Mouse (Mus musculus) retina, embryonic 14.5 days (tissue): ENCODE results near the gene Tfap2e.

Source experiments
- DNase-seq: peaks from one replicate; pipeline ENCODE4 v3.0.0-alpha.2; 2015; ENCODE audit warnings: low spot score

Tfap2e gene

DNA sequence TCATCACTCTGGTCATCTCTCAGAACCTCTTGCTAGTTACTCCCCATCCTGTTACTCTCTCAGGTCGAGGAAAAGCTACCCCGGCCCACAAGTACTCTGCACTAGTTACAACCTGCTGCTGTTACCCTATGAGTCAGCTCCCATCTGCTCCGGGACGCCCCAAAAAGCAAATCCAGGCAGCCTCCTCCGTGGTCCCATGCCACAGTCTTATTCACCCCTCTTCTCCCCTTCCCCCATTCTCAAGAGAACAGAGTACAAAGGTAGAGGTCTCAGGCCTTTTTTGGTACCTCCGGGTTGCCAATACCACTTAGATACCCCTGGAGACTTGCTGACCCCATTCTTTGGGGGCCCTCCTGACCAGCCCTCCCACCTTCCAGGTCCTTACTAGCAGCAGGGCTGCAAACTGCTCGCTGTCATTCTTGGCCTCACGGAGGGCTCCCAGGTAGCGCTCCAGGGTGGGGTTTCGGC lies 15.6 kb upstream of the Tfap2e start:
- DNase-seq, result no peak

GRCm38 (mm10) chr4:126750863-126751555 lies 15.0 kb upstream of the Tfap2e start:
- no peak for DNase-seq

DNA sequence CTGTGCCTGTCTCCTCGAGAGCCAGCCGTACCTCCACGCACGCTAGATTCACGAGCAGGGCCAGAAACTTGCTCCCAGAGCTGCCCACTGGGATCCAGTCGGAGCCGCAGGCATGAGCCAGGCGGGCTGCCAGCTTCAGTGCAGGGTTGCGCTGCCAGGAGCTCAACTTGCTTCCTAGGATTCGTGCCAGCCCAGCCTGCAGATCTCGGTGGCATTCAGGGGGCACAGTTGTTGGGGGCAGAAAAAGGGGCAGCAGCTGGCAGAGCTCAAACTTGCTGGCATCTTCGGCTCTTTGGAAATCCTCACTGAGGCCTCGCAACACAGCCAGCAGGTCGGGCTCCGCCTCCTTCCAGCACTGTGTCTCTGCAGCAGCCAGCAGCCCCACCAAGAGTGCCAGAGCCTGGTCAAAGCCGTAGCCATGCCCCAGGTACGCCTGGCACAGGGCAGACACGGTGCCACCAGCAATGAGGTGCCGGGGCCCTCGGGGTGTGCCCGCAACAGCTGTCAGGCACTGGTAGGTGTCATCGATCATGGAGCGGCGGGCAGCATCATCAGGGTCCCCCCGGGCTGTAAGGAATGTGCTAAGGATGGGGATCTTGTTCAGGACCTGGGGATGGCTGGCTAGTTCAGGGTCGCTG lies 14.1 kb upstream of the Tfap2e start:
- DNase-seq, result no peak

- no peak for DNase-seq
Observed at GRCm38 (mm10) chr4:126749553-126749952, 13.5 kb upstream of the Tfap2e start.

DNA sequence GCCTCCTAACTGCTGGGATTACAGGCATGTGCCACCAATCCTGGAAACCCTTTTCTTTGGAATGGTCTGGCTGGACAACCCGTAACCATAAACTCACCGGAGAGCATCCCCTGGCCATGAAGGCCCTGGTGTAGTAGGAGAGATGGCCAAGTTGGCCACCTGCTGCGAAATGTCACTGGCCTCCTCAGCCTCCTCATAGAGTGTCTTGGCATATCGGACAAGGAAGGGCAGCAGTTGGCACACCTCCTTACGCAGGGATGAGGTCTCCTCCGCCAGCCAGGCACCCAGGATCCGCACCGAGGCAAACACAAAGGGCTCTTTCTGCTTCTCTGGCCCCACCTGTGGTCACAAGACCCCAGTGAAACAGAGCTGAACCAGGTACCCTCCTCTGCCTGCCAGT lies 12.3 kb upstream of the Tfap2e start:
- DNase-seq, result no peak

DNA sequence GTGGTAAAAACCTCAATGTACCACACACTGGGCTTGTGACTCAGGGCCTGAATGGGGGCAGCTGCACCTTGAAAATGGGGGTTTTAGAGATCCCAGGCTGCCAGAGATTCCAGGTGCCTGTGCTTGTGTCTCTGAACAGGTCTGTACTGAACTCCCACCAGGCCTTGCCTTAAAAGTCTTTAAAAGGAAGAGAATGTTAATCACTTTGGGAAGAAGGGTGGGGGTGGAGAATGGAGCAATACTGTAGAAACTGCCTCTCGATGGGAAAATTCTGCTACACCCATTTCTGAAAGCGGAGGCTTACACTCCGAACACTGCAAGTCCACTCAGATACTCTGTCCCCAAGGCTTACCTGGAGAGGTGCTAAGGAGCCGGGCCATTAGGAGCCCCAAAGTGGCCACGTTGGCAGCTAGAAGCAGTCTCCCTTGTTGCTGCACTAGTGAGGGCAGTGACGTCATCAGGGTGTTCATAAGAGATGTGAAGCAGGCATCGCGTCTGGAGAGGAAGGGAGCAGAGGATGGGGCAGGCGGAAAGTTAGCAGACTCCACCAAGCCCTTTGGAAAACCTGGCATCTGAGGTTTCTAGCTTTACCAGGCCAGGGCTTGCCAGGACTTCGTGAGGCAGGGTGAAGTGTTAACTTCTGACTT lies 10.3 kb upstream of the Tfap2e start:
- no peak for DNase-seq

DNA sequence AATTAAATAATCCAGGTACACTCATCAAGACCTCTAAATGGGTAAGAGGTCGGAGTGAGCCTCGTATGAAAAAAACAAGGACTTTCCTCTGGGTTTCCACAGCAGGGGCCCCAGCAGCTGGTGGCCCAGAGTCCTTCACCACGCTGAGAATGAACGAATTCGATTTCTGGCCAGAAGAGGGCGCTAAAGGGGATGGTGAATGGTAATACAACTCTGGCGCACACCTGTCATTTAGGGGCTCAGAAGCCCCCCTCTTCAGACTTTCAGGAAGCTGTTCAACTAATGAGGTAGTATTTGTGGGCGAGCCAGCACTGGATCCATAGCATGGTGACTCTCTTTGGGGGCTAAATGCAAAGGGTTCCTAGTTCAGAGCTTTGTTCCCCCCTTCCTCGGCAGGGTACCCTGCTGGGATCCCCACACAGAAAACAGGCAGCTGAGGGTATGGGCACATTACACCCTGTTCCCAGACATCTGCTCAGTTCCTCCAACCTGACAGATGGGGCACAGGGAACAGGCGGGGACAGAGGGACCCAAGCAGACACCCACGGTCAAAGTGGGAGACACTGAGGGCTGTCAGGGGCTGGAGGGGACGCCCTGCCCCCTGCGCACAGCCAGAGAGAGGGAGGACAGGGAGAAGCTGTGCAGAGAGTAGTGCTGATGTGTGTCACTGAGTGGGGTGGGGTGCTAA lies 9.6 kb upstream of the Tfap2e start:
- DNase-seq, result peak; percentile 80

GRCm38 (mm10) chr4:126744831-126745230 lies 8.8 kb upstream of the Tfap2e start:
- no peak for DNase-seq

- DNase-seq, result no peak
Observed at GRCm38 (mm10) chr4:126743713-126744112, 7.7 kb upstream of the Tfap2e start.

DNA sequence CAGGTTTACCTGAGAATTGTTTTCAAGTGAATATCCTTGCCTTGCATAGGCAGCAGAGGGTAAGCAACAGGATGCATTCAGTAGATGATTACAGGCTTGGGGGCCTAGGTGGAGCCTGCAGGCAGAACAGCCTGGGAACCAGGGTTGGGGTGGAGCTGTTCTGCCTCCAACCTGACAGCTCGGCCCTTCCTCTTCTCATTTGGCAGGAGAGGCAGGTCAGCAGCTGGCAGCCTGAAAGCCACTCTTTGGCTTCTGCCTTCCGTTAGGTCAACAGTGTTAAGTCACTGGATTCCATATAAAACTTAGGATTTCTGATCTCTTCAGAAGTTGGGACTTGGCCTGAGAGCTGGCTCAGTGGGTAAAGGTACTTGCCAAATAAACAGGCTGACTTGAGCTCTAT lies 6.9 kb upstream of the Tfap2e start:
- DNase-seq, result no peak

- peak; percentile 91 for DNase-seq
Observed at GRCm38 (mm10) chr4:126741448-126741847, 5.4 kb upstream of the Tfap2e start.

GRCm38 (mm10) chr4:126739966-126740676 lies 4.1 kb upstream of the Tfap2e start:
- DNase-seq, result peak; percentile 50

GRCm38 (mm10) chr4:126735382-126736000 lies 549 bp downstream of the Tfap2e start:
- no peak for DNase-seq

- no peak for DNase-seq
Observed at GRCm38 (mm10) chr4:126734700-126735381, 1.2 kb downstream of the Tfap2e start.

- DNase-seq, result no peak
Observed at GRCm38 (mm10) chr4:126734001-126734603, 1.9 kb downstream of the Tfap2e start.

- no peak for DNase-seq
Observed at GRCm38 (mm10) chr4:126732531-126733380, 3.3 kb downstream of the Tfap2e start.

DNA sequence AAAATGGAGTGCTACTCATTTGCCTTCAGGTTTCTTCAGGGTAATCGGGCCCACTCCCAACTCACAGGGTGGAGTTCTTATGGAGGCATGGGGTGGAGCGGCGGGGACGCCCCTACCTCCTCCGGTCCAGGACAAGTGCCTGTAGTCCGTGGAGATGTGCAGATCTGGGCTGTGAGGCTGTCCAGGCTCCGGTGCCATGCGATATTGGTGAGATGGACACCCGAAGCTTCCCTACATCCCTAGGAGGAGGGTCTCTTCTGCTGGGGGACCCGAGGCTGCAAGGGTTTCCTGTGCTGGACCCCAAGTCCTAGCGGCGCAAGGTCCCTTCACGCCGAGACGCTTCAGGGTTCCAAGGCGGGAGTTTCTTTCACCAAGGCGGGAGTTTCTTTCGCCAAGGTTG lies 3.9 kb downstream of the Tfap2e start:
- no peak for DNase-seq

- DNase-seq, result no peak
Observed at GRCm38 (mm10) chr4:126707439-126707826, 28.6 kb downstream of the Tfap2e start.

- DNase-seq, result no peak
Observed at GRCm38 (mm10) chr4:126706630-126707438, 29.2 kb downstream of the Tfap2e start.
